Mouse (Mus musculus) olfactory bulb, adult 2 months (tissue): Measurements from ENCODE around the gene Enpp6. TPM values are rescaled to one million over a fixed set of nuclear protein-coding genes. Genes with fewer than 3 reads are reported as not detected.

Source experiments
- H3K27ac ChIP-seq: fragments of 200-500 bp; 2 replicates; pipeline ENCODE4 v1.5.1; 2012; ENCODE audit warnings: low read depth, low read length; ENCODE audit not compliant: insufficient read depth
- H3K4me1 ChIP-seq: fragments of 200-500 bp; 2 replicates; pipeline ENCODE4 v1.6.1; 2012; ENCODE audit warnings: low read length; ENCODE audit not compliant: control insufficient read depth, insufficient read depth
- H3K4me3 ChIP-seq: fragments of 200-500 bp; 2 replicates; pipeline ENCODE4 v1.5.1; 2012; ENCODE audit warnings: mild to moderate bottlenecking, low read depth, low read length, moderate library complexity; ENCODE audit not compliant: insufficient read depth
- CTCF ChIP-seq: fragments of 200-500 bp; IDR thresholded peaks from 2 replicates; pipeline ENCODE4 v1.5.1; 2012; ENCODE audit warnings: low read depth, mild to moderate bottlenecking, low read length, moderate library complexity; ENCODE audit not compliant: insufficient read depth
- POLR2A ChIP-seq: fragments of 200-500 bp; IDR thresholded peaks from 2 replicates; pipeline ENCODE4 v1.6.1; 2012; ENCODE audit warnings: mild to moderate bottlenecking, low read depth, low read length, moderate library complexity; ENCODE audit not compliant: insufficient read depth
- WGBS: fragments of 180-500 bp; shearing (Covaris S2); methylation state at CpG from one replicate; pipeline ENCODE4 v1.1.7; 2018; 5-methylcytosine and 5-hydroxymethylcytosine counted together
- polyA plus RNA-seq: library from polyadenylated mRNA; stranded (reverse); fragments of >200 nt; gene quantifications from 2 replicates; pipeline ENCODE4 v1.2.4, GENCODE M21; 2012; ENCODE audit warnings: low replicate concordance; ENCODE audit not compliant: missing spikeins, insufficient read depth, insufficient read length

Enpp6 gene
- polyA plus RNA-seq, 1 experiment: not detected

DNA sequence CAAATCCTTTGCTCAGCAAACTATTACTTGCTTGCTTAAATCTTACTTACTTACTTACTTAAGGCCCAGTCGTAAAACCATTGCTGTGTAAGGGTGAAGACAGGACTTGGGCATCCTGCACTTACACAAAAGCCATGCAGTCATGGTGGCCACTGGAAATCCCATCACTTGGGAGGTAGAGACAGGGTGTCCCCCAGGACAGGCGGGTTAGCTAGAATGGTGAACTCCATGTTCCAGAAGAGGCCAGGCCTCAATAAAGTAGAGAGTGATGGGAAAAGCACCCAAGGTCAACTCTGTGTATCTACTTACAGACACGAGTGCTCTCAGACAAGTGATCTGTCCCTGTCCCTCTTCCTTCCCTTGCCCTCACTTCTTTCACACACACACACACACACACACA, 146.7 kb downstream of the Enpp6 start:
- H3K4me1 ChIP-seq: peaks cover 4% of the 10 kb centered on the region
- H3K27ac ChIP-seq: no peak overlapping the region
- H3K4me3 ChIP-seq: no peak overlapping the region
- 97% methylated on average over 3 of the region's 3 CpGs for WGBS
- no peak for TF ChIP-seq CTCF
- TF ChIP-seq POLR2A: no peak

DNA sequence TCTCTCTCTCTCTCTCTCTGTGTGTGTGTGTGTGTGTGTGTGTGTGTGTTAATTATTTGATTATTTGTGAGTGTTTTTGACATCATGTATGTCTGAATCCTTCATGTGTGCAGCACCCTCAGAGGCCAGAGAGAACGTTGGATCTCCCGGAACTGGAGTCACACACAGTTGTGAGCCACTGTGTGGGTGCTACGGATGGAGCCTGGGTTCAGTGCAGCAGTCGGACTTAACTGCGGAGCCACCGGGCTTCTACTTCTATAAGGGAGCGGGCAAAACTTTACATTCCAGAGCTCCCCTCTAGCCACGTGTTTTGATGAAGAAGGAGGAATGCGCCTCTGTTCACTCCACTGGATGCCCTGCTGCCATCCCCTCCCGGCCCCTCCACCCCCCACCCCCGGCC, 148.0 kb downstream of the Enpp6 start:
- Histone ChIP-seq H3K27ac (no peak overlapping the region), H3K4me1 (peaks cover 4% of the 10 kb centered on the region), H3K4me3 (no peak overlapping the region)
- WGBS: 48% methylated on average over 11 of the region's 11 CpGs
- no peak for TF ChIP-seq CTCF
- TF ChIP-seq POLR2A: no peak

DNA sequence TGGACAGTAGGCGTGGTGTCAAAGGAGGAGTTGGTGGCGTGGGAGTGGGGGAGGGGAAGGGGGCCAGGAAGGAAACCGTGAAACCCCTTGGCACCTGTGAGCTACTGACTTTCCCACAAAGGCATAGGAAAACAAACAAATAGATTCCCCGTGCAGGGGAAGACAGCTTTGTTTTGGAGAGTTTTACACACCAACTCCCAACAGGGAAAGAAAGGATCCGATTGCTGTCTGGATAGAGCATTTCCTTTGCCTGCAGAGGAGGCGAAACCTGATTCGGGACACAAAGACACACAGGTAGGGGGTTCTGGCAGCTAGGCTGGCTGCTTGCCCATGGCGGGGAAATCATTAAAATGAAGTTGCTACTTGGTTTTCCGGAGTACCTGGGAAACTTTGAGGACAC, 148.9 kb downstream of the Enpp6 start:
- Histone ChIP-seq H3K4me1 (peaks cover 4% of the 10 kb centered on the region), H3K4me3 (no peak overlapping the region), H3K27ac (no peak overlapping the region)
- TF ChIP-seq CTCF (no peak), POLR2A (no peak)
- 23% methylated on average over 9 of the region's 9 CpGs for WGBS

DNA sequence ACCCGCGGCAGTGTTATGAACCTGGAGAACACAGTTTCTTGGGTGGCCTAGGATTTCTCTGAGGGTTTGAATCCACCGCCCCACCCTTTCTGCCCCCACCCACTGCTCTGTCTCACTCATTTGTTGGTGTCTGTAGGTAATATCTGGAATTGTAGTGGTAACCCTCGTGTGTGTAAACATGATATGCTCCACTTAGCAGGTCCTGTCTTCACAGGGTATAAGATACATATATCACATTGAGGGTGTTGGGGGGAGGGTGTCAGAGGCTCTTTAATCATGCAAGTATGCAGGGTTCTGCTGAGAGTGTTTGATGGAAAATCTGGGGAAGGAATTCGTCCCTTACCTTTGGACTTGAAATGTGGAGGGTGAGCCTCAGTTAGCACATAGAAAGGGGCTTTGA, 149.4 kb downstream of the Enpp6 start:
- TF ChIP-seq POLR2A (no peak), CTCF (no peak)
- H3K4me3 ChIP-seq: no peak overlapping the region
- peaks cover 4% of the 10 kb centered on the region for H3K4me1 ChIP-seq
- 61% methylated on average over 5 of the region's 5 CpGs for WGBS
- no peak overlapping the region for H3K27ac ChIP-seq

GRCm38 (mm10) chr8:47145258-47145657, 158.6 kb downstream of the Enpp6 start:
- Histone ChIP-seq H3K4me3 (no peak overlapping the region), H3K4me1 (no peaks in the 10 kb centered on the region), H3K27ac (no peak overlapping the region)
- TF ChIP-seq POLR2A (no peak), CTCF (no peak)
- 94% methylated on average over 9 of the region's 9 CpGs for WGBS

Other genes with a start within 250 kb of the Enpp6 start
- gene Irf2, start 247.2 kb upstream of the Enpp6 start, polyA plus RNA-seq: not detected in 2 replicates